Mouse (Mus musculus) liver, postnatal 0 days (tissue): Measurements from ENCODE around the gene Pcdh9.

Experiments used
- CTCF ChIP-seq: sonication (generic); IDR thresholded peaks from 2 replicates; pipeline ENCODE4 v1.5.1; 2016; ENCODE audit warnings: antibody characterized with exemption, low read depth
- EP300 ChIP-seq: IDR thresholded peaks from 2 replicates; pipeline ENCODE4 v1.6.1; 2016; ENCODE audit warnings: antibody characterized with exemption, low read depth, mild to moderate bottlenecking

DNA sequence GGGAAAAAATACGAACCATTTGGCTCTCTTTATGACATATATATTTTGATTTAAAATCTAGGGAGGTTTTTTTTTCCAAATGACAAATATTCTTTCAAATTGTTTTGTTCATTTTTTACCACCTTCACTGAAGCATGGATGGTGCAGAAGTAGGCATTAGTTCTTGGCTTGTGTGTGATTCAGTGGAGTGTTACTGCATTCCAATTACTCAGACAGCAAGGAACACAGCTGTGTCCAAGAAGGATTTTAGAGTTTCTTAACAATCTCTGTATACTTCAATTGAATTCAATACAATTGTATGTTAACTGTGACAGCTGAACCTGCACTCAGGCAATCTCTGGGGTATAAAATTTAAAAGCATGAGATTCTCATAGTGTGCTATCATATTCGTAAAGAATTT is 127.6 kb downstream of the Pcdh9 start:
- TF ChIP-seq CTCF (no peak), EP300 (no peak)
